Mouse (Mus musculus) bone marrow, adult 2 months (tissue): Measurements from ENCODE around the gene 2300003K06Rik.

ENCODE experiments used
- CTCF ChIP-seq: fragments of 200-500 bp; IDR thresholded peaks from 2 replicates; pipeline ENCODE4 v1.5.1; 2011; ENCODE audit warnings: low read length, control low read depth; ENCODE audit not compliant: control insufficient read depth, insufficient read depth
- POLR2A ChIP-seq: fragments of 200-500 bp; IDR thresholded peaks from 2 replicates; pipeline ENCODE4 v1.6.1; 2011; ENCODE audit warnings: low read depth, mild to moderate bottlenecking, control low read depth, low read length, borderline replicate concordance; ENCODE audit not compliant: control insufficient read depth

- TF ChIP-seq CTCF (no peak), POLR2A (no peak)
Measured at GRCm38 (mm10) chr11:99857617-99858016, 19.8 kb upstream of the 2300003K06Rik start, which contains the start of gene Gm11568.
